Mouse (Mus musculus): Measurements from ENCODE around the gene Epn3. TPM values are rescaled to one million over a fixed set of nuclear protein-coding genes. Genes with fewer than 3 reads are reported as not detected.

Epn3 gene
- polyA plus RNA-seq, 1 experiment from 2014 or later, result 1.3 TPM

DNA sequence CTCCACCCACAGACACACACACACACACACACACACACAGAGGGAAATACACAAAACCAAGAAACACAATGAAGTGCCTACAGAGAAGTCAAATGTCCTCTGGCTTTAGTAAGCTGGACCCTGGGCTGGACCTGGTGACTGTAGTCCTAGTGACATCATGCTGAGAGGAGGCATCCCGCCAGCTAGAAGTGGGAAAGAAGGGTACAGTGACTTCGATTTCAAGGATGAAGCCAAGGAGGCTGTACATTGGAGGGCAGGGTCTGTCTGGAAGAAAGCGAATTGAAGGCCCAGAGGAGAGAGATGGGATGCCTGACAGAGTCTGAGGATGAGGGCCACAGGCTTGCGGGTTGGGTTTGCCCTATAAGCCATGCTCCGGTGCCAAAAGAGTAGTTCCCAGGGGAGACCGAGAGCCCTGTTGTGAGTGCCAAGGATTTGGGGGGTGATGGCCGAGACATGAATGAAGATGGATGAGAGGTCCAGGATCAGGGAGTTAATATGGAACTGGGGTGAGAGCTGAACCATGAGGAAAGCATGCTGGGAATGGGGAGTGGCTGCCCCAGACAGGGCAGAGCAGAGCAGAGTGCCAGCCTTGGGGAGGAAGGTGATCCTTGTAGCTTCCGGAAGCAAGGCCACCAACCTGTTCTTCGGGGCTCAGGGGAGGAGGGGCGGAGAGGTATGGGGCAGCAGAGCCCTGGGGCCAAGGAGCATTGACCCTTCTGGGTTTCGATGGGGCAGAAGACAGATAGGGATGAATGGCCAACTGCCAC, 10.8 kb downstream of the Epn3 start:
- Histone ChIP-seq H3K27me3 (ENCODE audit: control insufficient read depth, insufficient read depth, low read length) (peaks cover 18% of the 10 kb centered on the region), H3K36me3 (ENCODE audit: control insufficient read depth, insufficient read depth, low read length) (no peaks in the 10 kb centered on the region), H3K4me2 (replicated peaks; ENCODE audit: low read depth, low read length) (no peak overlapping the region), H3K4me1 (replicated peaks; ENCODE audit: control insufficient read depth, insufficient read depth, low read length) (no peaks in the 10 kb centered on the region), H3K4me3 (ENCODE audit: low read depth, low read length) (no peak overlapping the region), H3K9me3 (ENCODE audit: control insufficient read depth, low read length) (no peaks in the 10 kb centered on the region), H3K27ac (ENCODE audit: low read depth, low read length) (no peak overlapping the region), H3K9ac (ENCODE audit: low read depth, low read length) (no peak overlapping the region)
- ATAC-seq (ENCODE audit: low FRiP score), result no peak
- no peak for DNase-seq (ENCODE audit: low spot score)
- WGBS, result 87% methylated on average over 11 of the region's 11 CpGs

- ATAC-seq (ENCODE audit: low FRiP score), result peak; percentile 53; the same call in 1 of the 2 replicates
- no peaks in the 10 kb centered on the region for H3K9me3 ChIP-seq (ENCODE audit: control insufficient read depth, low read length)
- no peak within 1 kb of the TSS for H3K4me3 ChIP-seq (ENCODE audit: low read depth, low read length)
- no peaks in the 10 kb centered on the region for H3K4me1 ChIP-seq (replicated peaks; ENCODE audit: control insufficient read depth, insufficient read depth, low read length)
- WGBS, result 4% methylated on average over 24 of the region's 24 CpGs
- no peak within 1 kb of the TSS for H3K27ac ChIP-seq (ENCODE audit: low read depth, low read length)
- H3K27me3 ChIP-seq (ENCODE audit: control insufficient read depth, insufficient read depth, low read length), result peaks cover 2% of the 10 kb centered on the region; the same call in 1 of the 2 replicates
- DNase-seq (ENCODE audit: low spot score), result peak; percentile 93
- H3K9ac ChIP-seq (ENCODE audit: low read depth, low read length), result no peak within 1 kb of the TSS
- no peak within 1 kb of the TSS for H3K4me2 ChIP-seq (replicated peaks; ENCODE audit: low read depth, low read length)
- H3K36me3 ChIP-seq (ENCODE audit: control insufficient read depth, insufficient read depth, low read length), result no peaks in the 10 kb centered on the region
Measured at GRCm38 (mm10) chr11:94486001-94486400, 13.8 kb downstream of the Epn3 start, which contains the start of gene Spata20. Gene Spata20, minus strand, starts transcription at chr11:94486179.

DNA sequence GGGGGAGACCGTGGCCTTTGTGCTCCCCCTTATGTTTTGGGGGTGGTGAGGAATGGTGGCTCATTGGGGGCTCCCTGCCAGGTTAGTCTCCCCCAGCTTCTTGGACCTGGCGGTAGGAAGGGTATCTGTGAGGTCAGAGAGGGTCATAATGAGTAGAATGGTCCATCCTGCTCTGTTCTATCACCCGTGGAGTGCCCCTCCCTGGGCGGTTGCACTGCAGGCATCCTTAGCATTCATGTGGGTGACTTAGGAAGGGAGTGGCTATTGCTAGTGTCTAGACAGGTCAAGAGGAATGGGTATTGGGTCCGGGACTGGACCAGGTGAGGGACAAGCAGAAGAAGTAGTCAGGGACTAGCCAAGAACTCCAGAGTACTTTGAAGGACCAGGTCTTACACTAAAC, 14.6 kb downstream of the Epn3 start:
- no peak for DNase-seq (ENCODE audit: low spot score)
- Histone ChIP-seq H3K4me1 (replicated peaks; ENCODE audit: control insufficient read depth, insufficient read depth, low read length) (no peaks in the 10 kb centered on the region), H3K9me3 (ENCODE audit: control insufficient read depth, low read length) (no peaks in the 10 kb centered on the region), H3K27ac (ENCODE audit: low read depth, low read length) (no peak overlapping the region), H3K27me3 (ENCODE audit: control insufficient read depth, insufficient read depth, low read length) (peaks cover 2% of the 10 kb centered on the region; the same call in 1 of the 2 replicates), H3K9ac (ENCODE audit: low read depth, low read length) (no peak overlapping the region), H3K4me2 (replicated peaks; ENCODE audit: low read depth, low read length) (no peak overlapping the region), H3K36me3 (ENCODE audit: control insufficient read depth, insufficient read depth, low read length) (no peaks in the 10 kb centered on the region), H3K4me3 (ENCODE audit: low read depth, low read length) (no peak overlapping the region)
- no peak for ATAC-seq (ENCODE audit: low FRiP score)
- WGBS, result 75% methylated on average over 5 of the region's 5 CpGs

GRCm38 (mm10) chr11:94484636-94485035, 15.1 kb downstream of the Epn3 start:
- H3K27ac ChIP-seq (ENCODE audit: low read depth, low read length), result no peak overlapping the region
- no peak for DNase-seq (ENCODE audit: low spot score)
- H3K4me3 ChIP-seq (ENCODE audit: low read depth, low read length), result no peak overlapping the region
- no peaks in the 10 kb centered on the region; the same call in 1 of the 2 replicates for H3K27me3 ChIP-seq (ENCODE audit: control insufficient read depth, insufficient read depth, low read length)
- ATAC-seq (ENCODE audit: low FRiP score), result no peak
- no peak overlapping the region for H3K4me2 ChIP-seq (replicated peaks; ENCODE audit: low read depth, low read length)
- H3K36me3 ChIP-seq (ENCODE audit: control insufficient read depth, insufficient read depth, low read length), result no peaks in the 10 kb centered on the region
- no peaks in the 10 kb centered on the region for H3K9me3 ChIP-seq (ENCODE audit: control insufficient read depth, low read length)
- no peaks in the 10 kb centered on the region for H3K4me1 ChIP-seq (replicated peaks; ENCODE audit: control insufficient read depth, insufficient read depth, low read length)
- H3K9ac ChIP-seq (ENCODE audit: low read depth, low read length), result no peak overlapping the region
- 89% methylated on average over 9 of the region's 9 CpGs for WGBS

GRCm38 (mm10) chr11:94483921-94484320, 15.9 kb downstream of the Epn3 start:
- no peak overlapping the region for H3K4me3 ChIP-seq (ENCODE audit: low read depth, low read length)
- H3K4me1 ChIP-seq (replicated peaks; ENCODE audit: control insufficient read depth, insufficient read depth, low read length), result no peaks in the 10 kb centered on the region
- H3K9ac ChIP-seq (ENCODE audit: low read depth, low read length), result no peak overlapping the region
- no peaks in the 10 kb centered on the region for H3K36me3 ChIP-seq (ENCODE audit: control insufficient read depth, insufficient read depth, low read length)
- no peaks in the 10 kb centered on the region; the same call in 1 of the 2 replicates for H3K27me3 ChIP-seq (ENCODE audit: control insufficient read depth, insufficient read depth, low read length)
- ATAC-seq (ENCODE audit: low FRiP score) (no peak), DNase-seq (ENCODE audit: low spot score) (no peak)
- no peak overlapping the region for H3K27ac ChIP-seq (ENCODE audit: low read depth, low read length)
- WGBS, result 73% methylated on average over 14 of the region's 14 CpGs
- H3K4me2 ChIP-seq (replicated peaks; ENCODE audit: low read depth, low read length), result no peak overlapping the region
- H3K9me3 ChIP-seq (ENCODE audit: control insufficient read depth, low read length), result no peaks in the 10 kb centered on the region

DNA sequence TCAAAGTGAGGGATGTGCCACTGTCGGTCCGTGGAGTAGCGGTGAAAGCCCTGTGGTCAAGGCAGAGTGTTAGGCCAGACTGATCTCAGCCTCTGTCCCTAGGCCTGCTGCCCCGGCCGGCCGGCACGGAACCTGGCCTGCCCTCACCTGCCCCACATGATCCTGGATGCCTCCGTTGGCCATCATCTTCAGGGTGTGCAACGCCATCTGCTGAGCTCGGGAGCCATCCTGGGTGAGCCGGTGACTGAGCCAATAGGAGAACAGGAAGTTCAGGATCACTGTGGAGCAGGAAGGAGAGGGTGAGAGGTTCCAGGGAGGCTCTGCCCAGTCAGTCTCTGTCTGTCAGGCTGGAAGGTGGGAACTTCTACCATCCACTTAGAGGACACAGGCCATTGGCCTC, 16.3 kb downstream of the Epn3 start:
- DNase-seq (ENCODE audit: low spot score) (no peak), ATAC-seq (ENCODE audit: low FRiP score) (0 out of 2 replicates have a peak, but pooled peaks have one; percentile 33)
- WGBS, result 67% methylated on average over 11 of the region's 11 CpGs
- Histone ChIP-seq H3K9ac (ENCODE audit: low read depth, low read length) (no peak overlapping the region), H3K4me3 (ENCODE audit: low read depth, low read length) (no peak overlapping the region), H3K27ac (ENCODE audit: low read depth, low read length) (no peak overlapping the region), H3K4me1 (replicated peaks; ENCODE audit: control insufficient read depth, insufficient read depth, low read length) (no peaks in the 10 kb centered on the region), H3K4me2 (replicated peaks; ENCODE audit: low read depth, low read length) (no peak overlapping the region), H3K27me3 (ENCODE audit: control insufficient read depth, insufficient read depth, low read length) (no peaks in the 10 kb centered on the region; the same call in 1 of the 2 replicates), H3K9me3 (ENCODE audit: control insufficient read depth, low read length) (no peaks in the 10 kb centered on the region), H3K36me3 (ENCODE audit: control insufficient read depth, insufficient read depth, low read length) (no peaks in the 10 kb centered on the region)

GRCm38 (mm10) chr11:94482738-94483137, 17.0 kb downstream of the Epn3 start:
- Histone ChIP-seq H3K4me1 (replicated peaks; ENCODE audit: control insufficient read depth, insufficient read depth, low read length) (no peaks in the 10 kb centered on the region), H3K27ac (ENCODE audit: low read depth, low read length) (no peak overlapping the region), H3K27me3 (ENCODE audit: control insufficient read depth, insufficient read depth, low read length) (peaks cover 3% of the 10 kb centered on the region; the same call in 1 of the 2 replicates), H3K9ac (ENCODE audit: low read depth, low read length) (no peak overlapping the region), H3K4me3 (ENCODE audit: low read depth, low read length) (no peak overlapping the region), H3K4me2 (replicated peaks; ENCODE audit: low read depth, low read length) (no peak overlapping the region), H3K9me3 (ENCODE audit: control insufficient read depth, low read length) (no peaks in the 10 kb centered on the region), H3K36me3 (ENCODE audit: control insufficient read depth, insufficient read depth, low read length) (no peaks in the 10 kb centered on the region)
- no peak for DNase-seq (ENCODE audit: low spot score)
- no peak for ATAC-seq (ENCODE audit: low FRiP score)
- WGBS, result 91% methylated on average over 11 of the region's 11 CpGs

DNA sequence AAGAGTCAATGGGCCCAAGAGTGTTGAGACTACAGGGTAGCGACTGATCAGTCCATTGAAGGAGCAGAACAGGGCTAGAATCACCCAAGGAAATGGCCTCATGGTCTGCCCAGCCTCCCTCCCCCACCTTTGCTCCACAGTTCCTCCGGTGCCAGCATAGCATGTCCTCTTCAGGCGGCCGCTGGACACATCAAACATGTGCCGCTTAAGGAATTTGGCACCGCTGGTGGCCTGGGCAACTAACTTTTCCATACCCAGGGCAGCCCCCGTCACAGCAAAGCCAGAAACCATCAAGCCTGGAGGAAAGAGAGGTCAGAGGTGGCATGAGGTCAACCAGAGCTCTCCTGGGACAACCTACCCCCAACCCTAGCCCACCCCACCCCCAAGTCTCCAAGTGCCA, 17.8 kb downstream of the Epn3 start:
- H3K4me2 ChIP-seq (replicated peaks; ENCODE audit: low read depth, low read length), result no peak overlapping the region
- H3K4me1 ChIP-seq (replicated peaks; ENCODE audit: control insufficient read depth, insufficient read depth, low read length), result no peaks in the 10 kb centered on the region
- no peak overlapping the region for H3K27ac ChIP-seq (ENCODE audit: low read depth, low read length)
- DNase-seq (ENCODE audit: low spot score) (no peak), ATAC-seq (ENCODE audit: low FRiP score) (no peak)
- H3K9ac ChIP-seq (ENCODE audit: low read depth, low read length), result no peak overlapping the region
- H3K27me3 ChIP-seq (ENCODE audit: control insufficient read depth, insufficient read depth, low read length), result peaks cover 3% of the 10 kb centered on the region; the same call in 1 of the 2 replicates
- no peaks in the 10 kb centered on the region for H3K36me3 ChIP-seq (ENCODE audit: control insufficient read depth, insufficient read depth, low read length)
- WGBS, result 84% methylated on average over 7 of the region's 7 CpGs
- no peak overlapping the region for H3K4me3 ChIP-seq (ENCODE audit: low read depth, low read length)
- no peaks in the 10 kb centered on the region for H3K9me3 ChIP-seq (ENCODE audit: control insufficient read depth, low read length)

DNA sequence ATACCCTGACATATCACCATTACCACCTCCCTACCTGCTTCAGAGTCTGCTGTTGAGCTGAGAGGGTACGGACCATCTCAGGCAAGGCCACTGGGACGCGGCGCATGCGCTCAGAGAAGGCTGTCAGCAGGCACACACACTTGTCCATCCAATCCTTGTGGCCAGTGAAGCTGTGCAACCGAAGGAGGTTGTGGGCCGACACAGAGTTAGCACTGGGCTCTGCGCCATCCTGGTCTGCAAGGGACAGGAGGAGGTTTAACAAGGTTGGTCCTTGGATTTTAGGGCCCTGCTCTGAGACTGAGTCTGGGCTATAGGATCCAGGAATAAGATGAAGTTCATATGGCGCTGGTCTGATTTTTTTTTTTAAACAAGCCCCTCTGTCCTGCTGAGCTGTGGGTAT, 19.4 kb downstream of the Epn3 start:
- H3K27ac ChIP-seq (ENCODE audit: low read depth, low read length), result no peak overlapping the region
- H3K27me3 ChIP-seq (ENCODE audit: control insufficient read depth, insufficient read depth, low read length), result peaks cover 13% of the 10 kb centered on the region
- H3K9ac ChIP-seq (ENCODE audit: low read depth, low read length), result no peak overlapping the region
- no peak overlapping the region for H3K4me2 ChIP-seq (replicated peaks; ENCODE audit: low read depth, low read length)
- no peaks in the 10 kb centered on the region for H3K9me3 ChIP-seq (ENCODE audit: control insufficient read depth, low read length)
- DNase-seq (ENCODE audit: low spot score), result no peak
- H3K4me1 ChIP-seq (replicated peaks; ENCODE audit: control insufficient read depth, insufficient read depth, low read length), result no peaks in the 10 kb centered on the region; the same call in 1 of the 2 replicates
- H3K36me3 ChIP-seq (ENCODE audit: control insufficient read depth, insufficient read depth, low read length), result no peaks in the 10 kb centered on the region
- ATAC-seq (ENCODE audit: low FRiP score), result no peak
- WGBS, result 92% methylated on average over 9 of the region's 9 CpGs
- H3K4me3 ChIP-seq (ENCODE audit: low read depth, low read length), result no peak overlapping the region
